Mouse (Mus musculus): ENCODE measurements around the gene Crygn.

The Crygn gene

DNA sequence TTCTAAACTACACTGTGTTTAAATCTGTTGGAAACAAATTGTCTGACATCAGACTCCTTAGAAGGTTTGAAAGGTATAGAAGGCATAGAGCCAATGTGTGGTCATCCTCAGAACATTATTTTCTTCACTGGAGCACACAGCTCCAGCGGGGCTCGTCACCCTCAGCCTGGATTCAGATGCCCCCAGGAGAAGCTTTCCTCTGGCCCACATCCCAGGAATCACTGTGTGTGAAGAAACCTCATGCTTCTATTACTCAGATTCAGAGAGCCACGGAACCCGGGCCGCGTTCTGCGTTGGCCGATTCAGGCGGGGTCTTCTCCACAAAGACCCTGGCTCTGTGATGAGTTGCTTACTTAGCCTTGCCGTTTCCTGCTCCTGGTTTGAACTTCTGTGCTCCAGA is 13.9 kb downstream of the Crygn start:
- DNase-seq = no peak

DNA sequence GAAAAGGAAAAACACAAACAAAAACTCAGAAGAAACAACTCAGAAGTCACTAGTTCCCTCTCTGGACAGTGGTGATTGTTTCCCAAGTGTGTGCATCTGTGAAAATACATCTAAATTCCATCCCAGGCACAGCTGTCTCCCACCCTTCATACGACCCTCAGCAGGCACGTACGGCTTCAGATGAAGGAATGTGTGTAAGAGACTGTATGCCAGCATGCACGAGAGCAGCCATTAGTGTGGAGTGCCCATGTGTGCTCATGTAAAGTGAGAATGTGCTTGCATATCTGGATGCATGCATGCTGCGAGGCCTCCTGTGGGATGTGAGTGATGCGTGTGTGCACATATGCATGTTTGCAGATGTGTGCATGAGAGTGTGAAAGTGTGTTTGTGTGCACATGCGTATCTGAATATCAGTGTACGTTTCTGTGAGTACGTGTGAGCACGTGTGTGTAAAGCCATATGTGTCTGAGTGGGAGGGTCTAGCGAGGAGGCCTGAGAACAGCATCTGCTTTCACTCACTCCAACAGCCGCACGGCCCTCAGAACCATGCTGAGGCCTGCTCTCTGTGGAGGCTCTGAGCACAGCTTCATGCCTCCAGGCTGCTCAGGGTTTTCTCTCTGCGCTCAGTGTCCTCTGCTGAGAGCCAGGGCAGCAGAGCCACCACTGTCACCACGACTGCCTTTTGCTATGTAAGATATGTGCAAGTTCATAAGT is 16.5 kb downstream of the Crygn start:
- peak; percentile 33 for DNase-seq

DNA sequence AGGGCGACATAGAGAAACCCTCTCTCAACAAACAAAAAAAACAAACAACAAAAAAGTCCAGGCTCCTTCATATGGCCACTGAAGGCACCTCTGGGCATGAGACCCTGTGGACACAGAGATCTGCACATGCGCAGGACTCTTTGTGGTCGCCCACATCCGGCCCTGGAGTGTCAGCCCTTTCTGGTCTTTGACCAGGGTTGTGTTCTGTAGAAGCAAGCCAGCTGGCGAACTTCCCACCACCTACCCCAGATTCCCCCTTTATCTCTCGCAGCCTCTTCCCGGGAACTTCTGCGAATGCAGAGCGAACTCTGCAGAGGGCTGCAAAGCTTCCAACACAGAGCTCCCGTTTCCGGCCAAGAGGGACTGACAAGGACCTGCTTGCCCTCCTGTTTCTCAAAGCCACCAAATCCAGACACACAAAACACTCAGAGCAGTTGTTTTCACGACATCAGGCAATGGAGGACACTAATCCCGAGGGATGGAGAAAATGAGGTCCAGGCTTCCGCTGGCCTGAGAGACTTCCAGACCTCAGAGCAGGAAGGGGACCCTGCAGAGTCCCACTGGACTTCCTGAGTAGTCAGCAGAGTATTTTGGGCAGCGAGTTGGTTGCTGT is 18.6 kb downstream of the Crygn start:
- DNase-seq = peak; percentile 90

DNA sequence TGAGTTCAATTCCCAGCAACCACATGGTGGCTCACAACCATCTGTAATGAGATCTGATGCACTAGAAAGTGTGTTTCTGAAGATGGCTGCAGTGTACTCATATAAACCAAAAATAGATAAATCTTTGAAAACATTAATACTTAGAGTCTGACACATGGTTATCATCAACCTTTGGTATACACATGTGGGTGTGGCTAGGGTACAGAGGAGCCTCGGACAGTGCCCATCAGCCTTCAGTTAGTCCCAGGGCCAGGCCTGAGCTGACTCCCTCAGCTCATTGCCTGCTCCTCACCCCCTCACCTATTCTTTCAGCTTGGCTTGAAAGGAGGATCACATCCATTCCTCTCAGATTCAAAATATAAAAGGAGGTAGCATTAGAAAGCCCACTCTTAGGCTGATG is 19.3 kb downstream of the Crygn start:
- no peak for DNase-seq

DNA sequence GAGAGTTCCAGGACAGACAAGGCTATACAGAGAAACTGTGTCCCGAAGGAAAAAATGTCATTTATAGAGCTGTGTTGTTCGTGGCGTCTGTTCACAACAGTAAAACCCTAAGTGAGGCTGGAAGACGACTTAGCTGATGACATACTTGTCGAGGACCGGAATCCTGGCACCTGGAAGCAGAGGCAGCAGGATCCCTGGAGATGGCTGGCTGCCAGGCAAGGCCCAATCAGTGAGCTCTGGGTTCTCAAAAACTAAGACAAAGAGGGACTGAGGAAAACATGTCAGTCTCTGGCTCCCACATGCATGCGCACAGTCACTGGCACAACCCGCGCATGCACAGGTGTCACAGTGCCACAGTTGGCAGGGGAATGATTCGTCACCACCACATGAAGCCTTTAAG is 20.2 kb downstream of the Crygn start:
- DNase-seq = no peak

DNA sequence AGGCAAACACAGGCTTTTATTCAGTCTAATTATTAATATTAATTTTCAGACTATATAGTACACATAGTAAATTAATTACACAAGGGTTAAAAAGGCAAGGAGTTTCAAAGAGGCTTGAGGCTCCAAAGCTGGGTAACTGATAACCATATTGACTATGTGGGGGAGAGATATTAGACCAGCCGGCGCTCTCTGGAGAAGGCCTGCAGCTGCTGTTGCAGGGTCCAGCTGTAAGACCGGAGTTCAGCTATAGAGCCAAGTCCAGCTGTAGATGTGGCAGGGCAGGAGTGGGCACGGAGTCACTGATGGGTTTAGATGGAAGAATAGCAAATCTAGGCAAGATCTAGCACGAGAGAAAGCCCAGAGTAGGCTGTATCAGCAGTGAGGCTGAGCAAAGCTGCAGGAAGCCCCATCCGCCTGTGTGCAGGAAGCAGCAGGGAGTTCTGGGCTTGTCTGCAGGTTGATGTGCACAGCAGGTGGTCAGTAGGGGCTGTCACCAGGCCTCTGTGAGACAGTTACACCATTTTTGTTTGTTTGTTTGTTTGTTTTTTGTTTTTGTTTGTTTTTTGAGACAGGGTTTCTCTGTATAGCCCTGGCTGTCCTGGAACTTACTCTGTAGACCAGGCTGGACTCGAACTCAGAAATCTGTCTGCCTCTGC is 23.9 kb downstream of the Crygn start:
- peak; percentile 26 for DNase-seq

DNA sequence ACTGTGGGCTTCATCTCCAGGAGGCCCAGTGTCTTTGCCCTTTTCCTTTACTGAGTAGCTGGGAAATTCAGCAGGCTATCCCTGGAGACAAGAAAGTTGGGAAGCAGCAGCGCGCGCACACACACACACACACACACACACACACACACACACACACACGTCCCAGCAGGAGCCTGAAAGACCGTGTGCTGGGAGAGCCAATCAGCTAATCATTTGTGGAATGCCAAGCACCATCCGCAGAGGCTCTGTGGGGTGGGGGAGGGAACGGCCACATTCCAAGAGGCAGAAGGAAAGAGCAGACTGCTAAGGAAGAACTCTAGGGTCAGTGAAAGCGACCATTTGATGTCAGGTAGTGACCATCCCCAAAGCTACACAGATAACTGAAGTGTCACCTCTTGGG is 24.7 kb downstream of the Crygn start:
- DNase-seq = peak; percentile 84

DNA sequence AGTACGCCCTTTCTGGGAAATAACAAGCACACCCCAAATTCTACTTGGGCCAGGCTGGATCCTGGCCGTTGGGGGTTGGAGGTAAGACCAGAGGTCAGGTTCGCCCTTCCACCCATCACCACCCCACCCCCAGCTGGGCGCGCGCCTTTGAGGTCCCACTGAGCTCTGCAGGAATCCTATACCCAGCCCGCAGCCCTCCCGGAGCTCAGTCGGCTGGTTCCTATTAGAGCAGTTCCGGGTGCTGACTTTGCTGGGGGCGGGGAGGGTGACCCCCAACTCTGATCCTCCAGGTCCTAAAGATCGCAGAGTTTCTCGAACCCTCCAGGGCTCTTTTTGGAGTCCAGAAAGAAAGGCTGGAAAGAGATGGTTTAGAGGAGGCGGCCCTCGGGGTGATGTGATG is 26.8 kb downstream of the Crygn start:
- DNase-seq = peak; percentile 71

DNA sequence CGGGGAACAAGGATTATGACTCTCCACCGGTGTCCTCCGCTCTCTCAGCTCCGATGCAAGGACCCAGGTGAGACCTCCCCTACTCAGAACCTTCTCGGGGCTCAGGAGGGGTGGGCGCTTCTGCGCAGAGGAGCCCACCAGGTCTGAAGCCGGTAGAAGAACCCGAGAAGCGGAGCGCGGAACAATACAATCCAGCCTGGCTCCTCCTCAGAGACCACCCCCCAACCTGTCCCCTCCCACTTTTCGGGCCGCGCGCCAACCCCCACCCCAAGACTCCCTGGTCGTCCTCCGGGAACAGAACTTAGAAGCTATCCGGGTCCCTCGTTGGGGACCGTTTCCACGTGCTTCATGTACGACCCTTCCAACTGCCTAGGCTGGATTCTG is 27.3 kb downstream of the Crygn start, which contains the start of gene Wdr86:
Wdr86 (minus strand) TSS at position 240 of the 384 bp plus-strand sequence.
- peak; percentile 80 for DNase-seq

DNA sequence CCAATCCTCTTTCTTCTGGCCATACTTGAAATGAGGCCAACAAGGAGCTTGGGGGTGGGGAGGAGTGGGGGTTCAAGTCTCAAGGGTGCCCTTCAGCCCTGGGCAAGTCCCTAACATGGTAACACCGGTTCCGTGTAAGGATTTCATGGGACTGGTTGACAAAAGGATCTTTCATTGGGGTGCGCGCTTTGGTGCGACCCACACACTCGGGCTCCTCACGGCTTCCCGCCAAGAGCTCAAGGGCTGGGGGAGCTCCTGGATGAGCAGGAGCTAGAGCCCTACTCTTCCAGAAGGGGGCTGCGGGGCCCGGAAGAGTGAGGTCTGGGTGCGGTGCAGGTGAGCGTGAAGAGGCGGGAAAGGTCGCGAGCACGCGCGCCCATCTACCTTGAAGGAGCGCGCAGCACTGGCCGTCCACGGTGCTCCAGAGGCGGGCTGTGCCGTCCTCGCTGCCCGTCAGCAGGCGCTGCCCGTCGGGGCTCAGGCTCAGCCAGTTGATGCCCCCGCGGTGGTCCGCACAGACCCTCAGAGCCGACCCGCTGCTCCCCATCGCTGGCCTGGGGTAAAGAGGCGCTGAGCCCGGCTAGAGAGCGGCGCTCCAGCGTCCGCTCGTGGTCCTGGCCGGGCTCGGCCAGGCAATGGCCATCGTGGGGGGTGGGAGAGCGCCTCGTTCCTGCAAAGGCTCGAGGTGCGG is 27.9 kb downstream of the Crygn start:
- peak; percentile 51 for DNase-seq

DNA sequence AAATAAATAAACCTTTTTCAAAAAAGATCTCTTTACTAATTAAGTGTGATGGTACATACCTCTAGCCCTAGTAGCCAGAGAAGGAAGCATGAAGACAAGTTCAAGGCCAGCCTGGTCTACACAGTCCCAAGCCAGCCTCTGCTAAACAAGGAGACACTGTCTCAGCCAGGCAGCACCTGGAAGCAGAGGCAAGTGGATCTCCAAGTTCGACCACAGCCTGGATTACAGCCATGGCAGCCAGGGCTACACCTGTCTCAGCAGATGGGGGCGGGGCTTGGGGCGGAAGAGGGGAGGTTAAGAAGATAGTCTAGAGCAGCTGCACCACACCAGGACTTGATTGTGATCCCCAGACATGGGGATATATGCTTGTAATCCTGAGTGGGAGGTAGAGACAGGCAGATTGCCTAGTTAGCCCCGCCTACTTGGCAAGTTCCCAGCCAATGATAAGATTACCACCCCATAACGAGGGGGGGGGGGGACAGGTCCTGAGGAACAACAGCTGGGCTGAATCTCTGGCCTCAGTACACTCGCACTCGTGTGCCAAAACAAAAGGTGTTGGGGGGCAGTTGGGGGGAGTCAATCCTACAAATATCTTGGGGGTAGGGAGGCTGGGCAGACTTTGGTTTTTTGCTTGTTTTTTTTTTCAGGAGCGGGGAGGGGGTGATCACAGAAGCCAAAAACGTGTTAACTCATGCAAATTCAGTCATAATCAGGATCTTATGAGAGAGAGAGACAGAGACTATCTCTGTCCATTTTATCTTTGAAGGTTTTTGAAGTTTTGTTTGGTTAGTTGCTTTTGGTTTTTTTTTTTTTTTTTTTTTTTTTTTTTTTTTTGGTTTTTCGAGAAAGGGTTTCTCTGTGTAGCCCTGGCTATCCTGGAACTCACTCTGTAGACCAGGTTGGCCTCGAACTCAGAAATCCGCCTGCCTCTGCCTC is 30.6 kb downstream of the Crygn start:
- peak; percentile 85 for DNase-seq

DNA sequence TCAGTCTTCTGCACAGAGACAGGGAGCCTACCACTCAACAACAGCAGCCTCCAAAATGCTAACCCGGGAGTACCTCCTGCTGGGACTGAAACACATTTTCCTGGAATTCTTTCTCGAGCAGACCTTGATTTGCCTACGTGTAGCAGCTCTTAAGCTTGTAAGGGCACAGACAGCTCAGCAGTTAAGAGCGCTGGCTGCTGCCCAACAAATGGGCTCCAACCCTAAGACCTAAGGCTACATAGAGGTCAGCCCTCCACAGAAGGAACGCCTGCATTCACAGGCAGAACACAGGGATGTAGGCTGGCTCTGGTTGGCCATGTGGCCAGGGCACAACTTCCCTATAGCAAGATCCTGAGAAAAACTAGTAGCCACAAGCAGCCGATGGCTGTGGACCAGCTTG is 31.9 kb downstream of the Crygn start:
- DNase-seq = no peak

DNA sequence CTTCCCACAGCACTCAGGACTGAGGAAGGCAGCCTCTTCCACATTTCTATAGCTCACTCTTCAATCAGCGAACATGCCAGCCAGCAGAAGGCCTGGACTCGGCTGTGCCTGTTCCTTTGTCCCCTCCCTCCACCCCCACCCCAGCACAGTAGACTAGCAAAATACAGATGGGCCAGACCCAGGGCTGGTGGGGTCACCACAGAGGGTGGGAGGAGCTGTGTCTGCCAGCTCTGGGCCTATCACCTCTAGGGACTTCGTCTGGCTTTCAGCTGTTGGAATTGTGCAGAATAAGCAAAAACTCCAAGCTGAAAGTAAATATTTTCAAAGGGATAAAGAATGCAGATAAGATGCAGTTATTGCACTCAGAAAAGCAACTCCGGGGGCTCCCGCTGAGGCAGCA is 33.0 kb downstream of the Crygn start:
- peak; percentile 65 for DNase-seq

DNA sequence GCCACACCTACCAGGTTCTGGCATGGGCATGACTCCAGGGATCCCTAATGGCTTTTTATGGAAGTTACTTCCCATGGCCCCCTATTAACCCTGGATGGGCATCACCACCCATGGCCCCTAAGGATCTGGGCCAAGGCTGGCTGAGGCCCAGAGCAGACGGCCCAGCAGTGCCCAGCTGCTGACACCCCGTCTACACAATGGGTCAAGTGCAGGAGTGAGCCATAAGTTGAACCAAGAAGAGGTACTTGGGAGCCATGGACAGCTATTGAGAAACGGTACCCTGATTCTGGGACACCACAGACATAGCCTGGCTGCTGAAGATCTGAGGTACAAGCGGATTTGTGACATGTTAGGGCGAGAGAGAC is 33.6 kb downstream of the Crygn start:
- DNase-seq = no peak

DNA sequence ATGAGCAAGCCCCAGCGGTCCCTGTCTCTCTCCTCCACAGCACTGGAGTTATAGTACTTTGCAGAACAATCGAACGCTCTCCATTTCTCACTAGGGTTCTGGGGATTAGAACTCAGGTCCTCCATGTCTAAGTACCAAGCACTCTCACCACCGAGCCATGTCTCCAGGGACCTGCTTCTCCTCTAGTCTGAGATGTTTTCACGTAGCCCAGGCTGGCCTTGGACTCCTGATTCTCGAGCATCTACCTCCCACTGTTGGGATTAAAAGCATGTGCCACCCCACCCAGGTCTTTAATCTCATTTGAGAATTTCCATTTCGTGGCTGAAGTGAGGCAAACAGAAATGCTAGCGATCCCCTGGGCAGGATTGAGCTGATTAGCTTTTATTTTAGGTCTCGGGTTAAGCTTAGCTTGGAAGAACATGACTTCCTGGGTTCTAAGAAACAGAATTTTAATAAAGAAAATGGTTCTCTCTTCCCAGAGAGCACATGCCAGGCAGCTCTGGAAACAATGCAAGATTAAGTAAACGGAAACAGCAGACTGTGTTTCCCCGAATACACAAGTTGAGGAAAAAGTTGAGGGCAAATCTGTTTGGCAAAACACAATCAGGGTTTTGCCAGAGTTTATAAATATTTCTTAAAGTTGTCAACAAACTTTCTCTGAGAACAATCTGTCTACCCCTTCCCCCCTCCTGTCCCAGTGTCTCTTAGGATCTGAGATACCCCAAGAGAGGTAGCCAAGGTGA is 34.1 kb downstream of the Crygn start:
- no peak for DNase-seq

DNA sequence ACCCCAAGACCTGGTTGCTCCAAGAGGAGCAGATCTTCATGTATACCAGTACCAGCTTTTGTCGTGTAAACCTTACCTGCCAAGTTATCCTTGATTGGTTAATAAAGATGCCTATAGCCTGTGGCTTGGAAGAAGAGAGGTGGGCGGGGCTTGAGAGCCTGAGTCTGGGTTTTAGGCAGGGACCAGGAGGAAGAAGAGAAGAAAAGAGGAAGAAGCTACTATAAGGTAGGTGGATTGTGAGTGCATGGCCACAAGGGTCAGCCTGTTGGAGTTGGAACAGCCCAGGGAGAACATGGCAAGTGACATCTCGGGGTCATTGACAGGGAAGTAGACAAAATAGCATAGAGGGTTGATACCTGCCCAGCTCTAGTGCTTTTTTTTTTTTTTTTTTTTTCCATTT is 38.0 kb downstream of the Crygn start:
- DNase-seq = no peak

DNA sequence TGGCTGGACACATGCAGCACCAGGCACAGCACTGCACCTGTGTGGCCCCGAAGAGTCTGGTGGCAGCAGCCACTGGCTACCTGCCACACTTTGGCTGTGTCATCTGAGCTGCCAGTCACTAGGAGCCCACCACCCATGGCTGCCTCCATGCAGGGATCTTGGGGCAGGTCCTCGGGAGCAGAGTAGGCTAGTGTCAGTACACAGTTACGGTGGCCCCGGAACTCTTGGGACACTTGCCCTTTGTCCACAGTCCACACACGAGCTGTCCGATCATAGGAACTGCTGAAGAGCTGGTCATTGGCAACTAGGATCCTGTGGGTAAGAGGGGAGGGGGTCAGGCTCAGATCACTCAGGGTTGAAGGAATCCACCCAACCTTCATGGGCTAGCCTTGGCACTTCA is 39.7 kb downstream of the Crygn start:
- no peak for DNase-seq

DNA sequence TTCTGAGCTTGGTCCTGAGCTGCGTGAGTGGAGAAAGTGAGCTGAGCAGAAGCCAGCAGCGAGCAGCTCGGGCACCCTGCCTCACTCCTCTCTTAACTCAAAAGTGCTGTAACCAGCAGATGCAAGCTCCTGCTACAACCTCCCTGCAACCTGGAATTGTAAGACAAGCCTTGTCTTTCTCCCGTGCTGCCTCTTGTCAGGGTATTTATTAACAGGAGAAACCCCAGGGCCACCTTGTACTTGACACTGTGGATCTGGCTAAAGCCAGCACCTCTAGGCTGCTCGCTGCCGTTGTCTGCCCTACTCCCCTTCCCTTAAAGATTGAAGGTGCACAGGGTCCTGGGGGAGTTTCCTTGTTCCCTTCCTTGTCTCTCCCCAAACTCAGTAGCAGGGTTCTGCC is 43.8 kb downstream of the Crygn start:
- peak; percentile 31 for DNase-seq

DNA sequence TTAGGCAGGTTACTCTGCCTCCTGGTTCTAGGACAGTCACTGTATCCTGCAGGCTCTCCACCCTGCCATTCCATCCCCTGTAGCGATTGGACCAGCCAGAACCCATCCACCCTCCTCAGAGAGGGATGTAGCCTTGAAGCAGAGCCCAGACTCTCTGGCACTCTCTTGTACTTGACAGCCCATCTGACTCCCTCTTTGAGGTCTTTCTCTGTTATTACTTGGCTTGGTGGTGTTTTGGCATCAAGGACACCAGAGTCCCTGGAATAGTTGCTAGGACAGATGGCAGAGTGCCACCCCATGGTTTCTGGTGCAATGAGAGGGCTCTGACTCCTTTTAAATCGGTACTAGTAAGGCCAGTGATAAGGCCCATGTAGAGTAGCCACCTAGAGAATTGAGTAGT is 44.6 kb downstream of the Crygn start:
- no peak for DNase-seq

DNA sequence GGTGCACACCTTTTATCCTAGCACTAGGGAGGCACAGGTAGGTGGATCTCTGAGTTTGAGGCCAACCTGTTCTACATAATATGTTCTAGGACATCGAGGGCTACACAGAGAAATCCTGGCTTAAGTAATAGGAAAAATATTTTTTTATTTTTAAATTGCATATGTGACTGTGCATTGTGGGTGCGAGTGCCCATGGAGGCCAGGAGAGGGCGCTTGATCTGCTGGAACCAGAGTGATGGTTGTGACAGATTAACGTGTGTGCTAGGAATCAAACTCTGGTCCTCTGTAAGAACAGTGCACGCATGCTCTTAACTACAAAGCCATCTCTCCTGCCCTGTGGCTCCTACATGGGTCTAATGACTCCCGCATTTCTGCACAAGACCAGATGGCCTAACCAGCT is 46.2 kb downstream of the Crygn start:
- DNase-seq = no peak

DNA sequence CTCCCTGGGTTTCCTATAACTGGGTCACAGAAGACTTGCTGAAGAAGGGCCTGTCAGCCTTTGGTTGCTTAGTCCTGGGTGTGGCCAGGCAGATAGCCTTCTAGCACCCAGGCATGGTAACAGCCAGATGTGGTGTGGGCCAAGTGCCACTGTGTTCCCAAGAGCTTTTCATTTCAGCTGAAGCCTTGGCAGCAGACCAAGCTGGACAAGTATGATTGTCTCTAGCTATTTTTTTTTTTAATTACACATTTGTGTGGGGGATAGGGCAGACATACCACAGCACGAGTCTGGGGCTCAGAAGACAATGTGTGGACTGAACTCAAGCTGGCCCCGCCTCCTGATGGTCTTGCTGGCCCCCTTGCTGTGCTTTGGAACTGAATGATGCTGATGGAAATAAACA is 47.8 kb downstream of the Crygn start:
- peak; percentile 80 for DNase-seq

DNA sequence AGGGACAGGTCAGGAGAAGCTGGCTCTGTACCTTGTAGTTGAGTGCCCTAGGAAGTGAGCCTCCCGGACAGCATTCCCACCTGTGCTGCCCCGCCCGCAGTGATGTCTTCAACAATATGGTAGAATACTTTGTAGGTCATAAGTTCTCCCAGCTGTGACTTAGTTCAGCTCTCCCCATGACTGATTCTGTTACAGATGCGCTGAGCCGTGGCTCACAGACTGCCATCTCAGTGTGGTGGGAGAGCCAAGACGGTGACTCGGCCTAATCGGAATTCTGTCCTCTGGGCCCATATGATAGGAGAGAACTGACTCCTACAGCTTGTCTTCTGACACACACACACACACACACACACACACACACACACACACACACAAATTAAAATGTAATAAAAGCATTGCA is 53.2 kb downstream of the Crygn start:
- DNase-seq = no peak
